Mouse (Mus musculus): ENCODE data around the gene Tnni3k. TPM values are rescaled to one million over a fixed set of nuclear protein-coding genes. Genes with fewer than 3 reads are reported as not detected.

The Tnni3k gene
- total RNA-seq, 1 experiment = not detected

- Histone ChIP-seq H3K4me3 (ENCODE audit: insufficient read depth in 1 of 2, low read depth in 1 of 2, low read length in 2 of 2, poor library complexity in 1 of 2, severe bottlenecking in 1 of 2) (no peak overlapping the region), H3K9me3 (ENCODE audit: control insufficient read depth, insufficient read depth, low read depth, low read length) (no peaks in the 10 kb centered on the region)
- in situ Hi-C loops (cut with MboI; ENCODE audit: low sequenced_read_pairs in 2 of 2, unreplicated experiment in 2 of 2) = no loop called here
Observed at GRCm38 (mm10) chr3:154810273-154810870, 244.8 kb downstream of the Tnni3k start.

GRCm38 (mm10) chr3:154806626-154807025 is 248.6 kb downstream of the Tnni3k start:
- in situ Hi-C loops (cut with MboI; ENCODE audit: low sequenced_read_pairs in 2 of 2, unreplicated experiment in 2 of 2) = no loop called here
- no peak overlapping the region for H3K27ac ChIP-seq (ENCODE audit: insufficient read depth, low read depth, low read length, poor library complexity, severe bottlenecking)
- TF ChIP-seq ZC3H11A (IDR thresholded peaks at IDR 0.05; ENCODE audit: borderline replicate concordance, low read depth, low read length) (no peak), ZNF384 (IDR thresholded peaks at IDR 0.05; ENCODE audit: low read depth, low read length) (no peak), HCFC1 (IDR thresholded peaks at IDR 0.05; ENCODE audit: borderline replicate concordance, insufficient read depth, low read length) (no peak), CHD2 (IDR thresholded peaks at IDR 0.05; ENCODE audit: low read depth, low read length) (no peak), MAFK (IDR thresholded peaks at IDR 0.05; ENCODE audit: insufficient read depth, low read depth, low read length) (no peak)
- no peaks in the 10 kb centered on the region for H3K4me1 ChIP-seq (ENCODE audit: control insufficient read depth in 2 of 2, insufficient read depth in 2 of 2, low read length in 2 of 2, poor library complexity in 1 of 2)
- H3K36me3 ChIP-seq (ENCODE audit: control insufficient read depth, insufficient read depth, low read length, poor library complexity, severe bottlenecking) = no peaks in the 10 kb centered on the region
- no peak for DNase-seq (ENCODE audit: low read depth, low spot score)
- no peaks in the 10 kb centered on the region for H3K9me3 ChIP-seq (ENCODE audit: control insufficient read depth, insufficient read depth, low read depth, low read length)
- H3K9ac ChIP-seq (ENCODE audit: insufficient read depth, low read depth, low read length, poor library complexity, severe bottlenecking) = no peak overlapping the region
- H3K4me3 ChIP-seq (ENCODE audit: insufficient read depth in 1 of 2, low read depth in 1 of 2, low read length in 2 of 2, poor library complexity in 1 of 2, severe bottlenecking in 1 of 2) = no peak overlapping the region

More at GRCm38 (mm10) chr3:154810273-154810870, 244.8 kb downstream of the Tnni3k start:
- Histone ChIP-seq H3K27ac (ENCODE audit: insufficient read depth, low read depth, low read length, poor library complexity, severe bottlenecking) (no peak overlapping the region), H3K36me3 (ENCODE audit: control insufficient read depth, insufficient read depth, low read length, poor library complexity, severe bottlenecking) (no peaks in the 10 kb centered on the region), H3K9ac (ENCODE audit: insufficient read depth, low read depth, low read length, poor library complexity, severe bottlenecking) (no peak overlapping the region), H3K4me1 (ENCODE audit: control insufficient read depth in 2 of 2, insufficient read depth in 2 of 2, low read length in 2 of 2, poor library complexity in 1 of 2) (no peaks in the 10 kb centered on the region)
- DNase-seq (ENCODE audit: low read depth, low spot score) = no peak
- TF ChIP-seq HCFC1 (IDR thresholded peaks at IDR 0.05; ENCODE audit: borderline replicate concordance, insufficient read depth, low read length) = no peak

GRCm38 (mm10) chr3:154800888-154801429 is 254.2 kb downstream of the Tnni3k start:
- no peak for TF ChIP-seq HCFC1 (IDR thresholded peaks at IDR 0.05; ENCODE audit: borderline replicate concordance, insufficient read depth, low read length)
- no peak for TF ChIP-seq CHD2 (IDR thresholded peaks at IDR 0.05; ENCODE audit: low read depth, low read length)
- no peak for TF ChIP-seq ZNF384 (IDR thresholded peaks at IDR 0.05; ENCODE audit: low read depth, low read length)
- no peak for TF ChIP-seq MAFK (IDR thresholded peaks at IDR 0.05; ENCODE audit: insufficient read depth, low read depth, low read length)
- TF ChIP-seq ZC3H11A (IDR thresholded peaks at IDR 0.05; ENCODE audit: borderline replicate concordance, low read depth, low read length) = no peak
- Histone ChIP-seq H3K4me3 (ENCODE audit: insufficient read depth in 1 of 2, low read depth in 1 of 2, low read length in 2 of 2, poor library complexity in 1 of 2, severe bottlenecking in 1 of 2) (no peak overlapping the region), H3K9me3 (ENCODE audit: control insufficient read depth, insufficient read depth, low read depth, low read length) (no peaks in the 10 kb centered on the region), H3K36me3 (ENCODE audit: control insufficient read depth, insufficient read depth, low read length, poor library complexity, severe bottlenecking) (no peaks in the 10 kb centered on the region), H3K27ac (ENCODE audit: insufficient read depth, low read depth, low read length, poor library complexity, severe bottlenecking) (no peak overlapping the region), H3K9ac (ENCODE audit: insufficient read depth, low read depth, low read length, poor library complexity, severe bottlenecking) (no peak overlapping the region), H3K4me1 (ENCODE audit: control insufficient read depth in 2 of 2, insufficient read depth in 2 of 2, low read length in 2 of 2, poor library complexity in 1 of 2) (no peaks in the 10 kb centered on the region)
- no peak for DNase-seq (ENCODE audit: low read depth, low spot score)
- in situ Hi-C loops (cut with MboI; ENCODE audit: low sequenced_read_pairs in 2 of 2, unreplicated experiment in 2 of 2) = no loop called here

- TF ChIP-seq MAFK (IDR thresholded peaks at IDR 0.05; ENCODE audit: insufficient read depth, low read depth, low read length) (no peak), ZC3H11A (IDR thresholded peaks at IDR 0.05; ENCODE audit: borderline replicate concordance, low read depth, low read length) (no peak), HCFC1 (IDR thresholded peaks at IDR 0.05; ENCODE audit: borderline replicate concordance, insufficient read depth, low read length) (no peak), ZNF384 (IDR thresholded peaks at IDR 0.05; ENCODE audit: low read depth, low read length) (no peak), CHD2 (IDR thresholded peaks at IDR 0.05; ENCODE audit: low read depth, low read length) (no peak)
Observed at GRCm38 (mm10) chr3:154800454-154800853, 254.8 kb downstream of the Tnni3k start.

GRCm38 (mm10) chr3:154798806-154799205 is 256.4 kb downstream of the Tnni3k start:
- Histone ChIP-seq H3K4me3 (ENCODE audit: insufficient read depth in 1 of 2, low read depth in 1 of 2, low read length in 2 of 2, poor library complexity in 1 of 2, severe bottlenecking in 1 of 2) (no peak overlapping the region), H3K4me1 (ENCODE audit: control insufficient read depth in 2 of 2, insufficient read depth in 2 of 2, low read length in 2 of 2, poor library complexity in 1 of 2) (no peaks in the 10 kb centered on the region), H3K9ac (ENCODE audit: insufficient read depth, low read depth, low read length, poor library complexity, severe bottlenecking) (no peak overlapping the region), H3K27ac (ENCODE audit: insufficient read depth, low read depth, low read length, poor library complexity, severe bottlenecking) (no peak overlapping the region), H3K36me3 (ENCODE audit: control insufficient read depth, insufficient read depth, low read length, poor library complexity, severe bottlenecking) (no peaks in the 10 kb centered on the region), H3K9me3 (ENCODE audit: control insufficient read depth, insufficient read depth, low read depth, low read length) (no peaks in the 10 kb centered on the region)
- no peak for DNase-seq (ENCODE audit: low read depth, low spot score)
- TF ChIP-seq MAFK (IDR thresholded peaks at IDR 0.05; ENCODE audit: insufficient read depth, low read depth, low read length) (no peak), CHD2 (IDR thresholded peaks at IDR 0.05; ENCODE audit: low read depth, low read length) (no peak), ZNF384 (IDR thresholded peaks at IDR 0.05; ENCODE audit: low read depth, low read length) (no peak), ZC3H11A (IDR thresholded peaks at IDR 0.05; ENCODE audit: borderline replicate concordance, low read depth, low read length) (no peak), HCFC1 (IDR thresholded peaks at IDR 0.05; ENCODE audit: borderline replicate concordance, insufficient read depth, low read length) (no peak)
- in situ Hi-C loops (cut with MboI; ENCODE audit: low sequenced_read_pairs in 2 of 2, unreplicated experiment in 2 of 2) = no loop called here

More at GRCm38 (mm10) chr3:154800454-154800853, 254.8 kb downstream of the Tnni3k start:
- Histone ChIP-seq H3K9me3 (ENCODE audit: control insufficient read depth, insufficient read depth, low read depth, low read length) (no peaks in the 10 kb centered on the region), H3K4me1 (ENCODE audit: control insufficient read depth in 2 of 2, insufficient read depth in 2 of 2, low read length in 2 of 2, poor library complexity in 1 of 2) (no peaks in the 10 kb centered on the region), H3K9ac (ENCODE audit: insufficient read depth, low read depth, low read length, poor library complexity, severe bottlenecking) (no peak overlapping the region), H3K27ac (ENCODE audit: insufficient read depth, low read depth, low read length, poor library complexity, severe bottlenecking) (no peak overlapping the region), H3K36me3 (ENCODE audit: control insufficient read depth, insufficient read depth, low read length, poor library complexity, severe bottlenecking) (no peaks in the 10 kb centered on the region), H3K4me3 (ENCODE audit: insufficient read depth in 1 of 2, low read depth in 1 of 2, low read length in 2 of 2, poor library complexity in 1 of 2, severe bottlenecking in 1 of 2) (no peak overlapping the region)
- in situ Hi-C loops (cut with MboI; ENCODE audit: low sequenced_read_pairs in 2 of 2, unreplicated experiment in 2 of 2) = no loop called here
- no peak for DNase-seq (ENCODE audit: low read depth, low spot score)
